Mouse (Mus musculus): ENCODE measurements around the gene Mfsd4b3.
"Not testable (repeated sequence)": the region's sequence is repeated elsewhere in the genome, so short reads cannot be mapped to it uniquely, and the experiment has no call there.

Gene Mfsd4b3

DNA sequence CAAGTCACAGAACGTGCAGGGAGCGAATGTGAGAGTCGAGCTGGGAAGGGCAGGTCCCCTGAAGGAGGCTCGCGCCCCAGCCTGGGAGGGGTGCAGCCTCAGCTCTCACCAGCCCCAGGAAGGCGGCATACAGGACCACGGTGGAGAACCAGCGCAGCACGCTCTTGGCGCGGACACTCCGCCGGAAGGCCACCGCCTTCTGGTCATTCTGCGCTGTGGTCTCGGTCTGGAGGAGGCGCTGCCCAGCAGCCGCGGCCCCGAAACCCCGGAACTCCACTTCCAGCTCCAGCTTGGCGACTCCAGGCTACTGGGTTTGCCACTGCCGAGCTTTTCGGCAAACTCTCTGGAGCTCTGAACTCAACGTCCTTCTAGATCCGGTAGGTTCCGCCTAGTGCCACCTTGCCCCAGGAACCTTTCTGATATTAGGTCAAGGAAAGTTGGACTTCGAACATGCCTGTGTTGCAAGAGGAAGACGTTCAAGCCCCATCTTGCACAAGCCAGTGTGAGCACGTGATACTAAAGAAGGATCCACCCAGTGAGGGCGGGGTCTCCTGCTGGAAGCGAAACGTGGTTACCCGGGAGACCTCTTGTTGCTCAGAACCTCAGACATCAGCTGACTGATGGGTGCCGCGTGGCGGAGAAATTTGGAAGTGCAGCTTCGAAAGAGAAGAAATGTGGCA, at the start of gene Mfsd4b3:
TSS of gene Mfsd4b3 (minus strand) at position 393 of the 680 bp plus-strand sequence.
- peak; percentile 96 for ATAC-seq (ENCODE audit: low TSS enrichment)

DNA sequence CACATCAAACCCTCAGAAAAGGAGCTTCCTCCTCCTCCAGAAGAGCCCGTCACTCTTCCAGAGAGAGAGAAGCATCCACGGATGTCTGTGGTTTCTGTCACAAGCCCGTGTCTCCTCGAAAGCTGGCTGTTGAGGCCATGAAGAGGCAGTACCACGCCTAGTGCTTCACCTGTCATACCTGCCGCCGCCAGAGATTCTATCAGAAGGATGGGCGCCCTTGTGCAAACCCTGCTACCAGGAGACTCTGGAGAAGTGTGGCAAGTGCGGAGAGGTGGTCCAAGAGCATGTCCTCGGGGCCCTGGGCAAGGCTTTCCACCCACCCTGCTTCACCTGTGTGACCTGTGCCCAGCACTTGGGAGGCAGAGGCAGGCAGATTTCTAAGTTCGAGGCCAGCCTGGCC, 49.6 kb upstream of the Mfsd4b3 start:
- ATAC-seq (ENCODE audit: low TSS enrichment), result no peak

DNA sequence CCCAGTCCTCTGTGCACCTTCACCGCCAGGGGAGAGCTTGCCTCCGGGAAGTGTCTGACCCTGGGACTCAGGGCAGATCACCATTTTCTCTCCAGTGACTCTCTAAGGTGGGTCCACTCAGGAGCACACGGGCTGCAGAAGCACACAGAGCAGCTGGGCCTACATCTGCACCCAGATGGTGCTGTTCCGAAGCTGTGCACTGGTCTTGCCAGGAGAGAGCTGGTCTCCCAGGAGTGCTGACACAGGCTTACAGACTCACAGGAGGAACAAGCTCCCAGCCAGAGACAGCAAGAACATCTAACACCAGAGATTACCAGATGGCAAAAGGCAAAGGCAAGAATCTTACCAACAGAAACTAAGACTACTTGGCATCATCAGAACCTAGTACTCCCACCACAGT, 48.9 kb upstream of the Mfsd4b3 start:
- ATAC-seq (ENCODE audit: low TSS enrichment), result peak; percentile 55; the same call in 1 of the 2 replicates

DNA sequence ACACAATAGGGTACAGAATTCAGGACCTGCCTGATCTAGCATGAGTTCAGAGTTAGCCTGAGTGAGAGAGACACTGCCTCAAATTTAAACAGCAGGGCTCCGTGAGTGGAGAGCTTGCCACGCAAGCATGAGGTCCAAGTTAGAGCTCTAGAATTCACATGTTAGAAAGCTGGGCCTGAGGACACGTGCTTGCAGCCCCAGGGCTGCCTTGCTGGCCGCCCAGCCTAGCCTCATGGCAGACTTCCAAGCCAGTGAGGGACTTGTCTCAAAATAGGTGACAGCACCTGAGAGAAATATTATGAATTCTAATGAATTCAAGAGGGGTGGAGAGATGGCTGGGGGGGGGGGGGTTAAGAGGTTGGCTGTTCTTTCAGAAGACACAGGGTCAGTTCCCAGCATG, 48.0 kb upstream of the Mfsd4b3 start:
- ATAC-seq (ENCODE audit: low TSS enrichment), result no peak

DNA sequence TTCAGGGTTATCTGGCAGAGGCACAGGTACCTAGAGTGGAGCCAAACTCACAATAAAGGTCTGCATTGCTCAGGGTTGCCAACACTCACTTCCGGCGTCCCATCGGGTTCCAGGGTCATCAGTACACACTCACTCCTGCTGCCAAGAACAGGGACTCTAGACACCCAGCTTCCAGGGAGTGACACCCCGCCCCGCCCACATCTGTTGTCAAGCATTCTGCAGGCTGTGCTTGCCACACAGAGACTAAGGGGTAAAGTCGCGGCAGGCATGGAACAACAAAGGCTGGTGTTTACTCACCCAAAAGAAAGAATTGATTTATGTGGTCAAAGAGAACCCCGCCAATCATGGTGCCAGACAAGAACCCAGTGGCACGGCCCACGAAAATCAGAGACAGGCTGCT, 47.0 kb upstream of the Mfsd4b3 start:
- no peak for ATAC-seq (ENCODE audit: low TSS enrichment)

DNA sequence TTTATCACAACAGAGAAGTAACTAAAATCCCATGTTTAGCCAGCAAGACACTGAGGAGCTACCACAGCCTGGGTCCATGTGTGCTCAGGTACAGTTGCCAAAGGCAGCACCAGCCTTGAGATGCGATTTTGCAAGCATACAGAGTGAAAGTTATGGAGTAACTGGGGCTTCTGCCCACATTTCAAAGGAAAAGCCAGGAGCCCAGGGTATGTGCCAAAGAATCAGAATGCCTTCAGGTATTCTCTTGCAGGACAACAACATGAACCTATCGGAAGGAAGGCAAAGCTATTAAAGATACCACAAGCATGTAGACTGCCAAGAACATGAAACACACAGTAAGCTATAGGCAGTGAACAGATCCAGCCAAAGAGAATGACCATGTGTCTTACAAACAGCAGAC, 40.8 kb upstream of the Mfsd4b3 start:
- ATAC-seq (ENCODE audit: low TSS enrichment), result no peak

DNA sequence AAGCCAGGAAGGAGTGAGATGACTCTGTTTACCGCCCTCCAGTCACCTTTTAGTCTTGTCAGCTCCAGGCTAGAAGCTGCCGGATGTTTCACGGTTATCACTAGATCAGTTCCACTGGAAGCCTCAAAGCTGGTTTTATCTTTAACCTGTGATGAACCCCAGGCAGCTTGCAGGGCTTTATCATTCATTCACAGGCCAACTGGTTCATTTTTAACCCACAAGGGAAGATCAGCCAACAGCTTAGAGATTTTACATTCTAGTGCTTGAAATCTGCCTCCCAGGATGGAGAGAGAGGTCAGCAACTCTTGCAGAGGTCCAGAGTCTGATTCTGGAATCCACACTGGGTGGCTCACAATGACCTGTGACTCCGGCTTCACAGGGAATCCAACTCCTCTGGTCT, 31.2 kb upstream of the Mfsd4b3 start:
- ATAC-seq (ENCODE audit: low TSS enrichment), result no peak

DNA sequence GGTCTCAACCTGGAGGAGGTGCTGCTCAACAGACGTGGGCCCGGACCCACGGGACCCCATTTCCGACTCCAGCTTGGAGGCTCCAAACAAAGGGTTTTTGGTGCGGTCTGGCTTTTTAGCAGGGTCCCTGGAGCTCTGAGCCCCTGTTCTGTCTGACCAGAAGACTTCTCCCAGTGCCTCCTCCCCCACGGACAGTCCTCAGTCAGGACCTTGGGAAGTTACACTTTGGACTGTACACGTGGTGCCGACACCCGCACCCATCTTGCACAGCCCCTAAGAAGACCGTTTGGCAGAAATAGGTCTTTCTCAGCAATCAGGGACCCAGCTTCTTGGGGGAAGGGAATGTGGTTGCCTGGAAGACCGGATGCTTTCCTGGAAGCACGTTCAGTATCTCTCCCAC, 26.5 kb upstream of the Mfsd4b3 start, which contains the start of gene Mfsd4b5:
TSS of gene Mfsd4b5 (minus strand) at position 181 of the 400 bp plus-strand sequence.
- no peak for ATAC-seq (ENCODE audit: low TSS enrichment)

DNA sequence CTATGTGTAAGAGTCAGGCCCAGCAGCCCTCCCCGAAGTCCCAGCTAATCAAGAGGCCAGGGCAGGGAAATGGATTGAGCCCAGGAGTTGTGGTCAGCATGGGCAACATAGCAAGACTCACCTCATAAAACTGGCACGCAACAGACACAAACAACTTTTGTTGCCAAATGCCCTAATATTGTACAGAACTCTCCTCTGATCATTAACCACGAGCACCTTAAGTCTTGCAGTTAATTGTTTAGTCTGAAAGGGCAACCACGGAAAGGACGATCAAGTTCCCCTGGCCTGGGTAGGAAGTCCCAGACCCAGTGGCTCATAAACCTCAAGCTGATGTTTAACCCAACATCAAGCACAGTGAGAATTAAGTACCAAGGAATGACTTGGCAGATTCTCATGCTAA, 22.7 kb upstream of the Mfsd4b3 start:
- no peak for ATAC-seq (ENCODE audit: low TSS enrichment)

DNA sequence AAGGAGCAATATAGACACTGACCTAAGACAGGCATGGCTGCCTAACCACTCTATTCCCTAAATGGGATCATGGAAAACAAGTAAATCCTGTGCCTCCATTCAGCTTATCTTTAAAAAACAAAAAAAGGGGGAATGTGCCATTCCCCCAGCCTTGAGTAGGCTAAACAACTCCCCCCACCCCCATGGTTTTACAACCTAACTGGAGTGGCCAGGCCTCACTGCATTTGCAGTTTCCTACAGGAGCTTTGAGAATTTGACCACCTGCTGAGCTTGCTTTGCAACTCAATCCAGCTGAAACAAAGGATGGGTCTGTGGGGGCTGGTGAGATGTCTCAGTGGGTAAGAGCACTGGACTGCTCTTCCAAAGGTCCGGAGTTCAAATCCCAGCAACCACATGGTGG, 18.3 kb upstream of the Mfsd4b3 start:
- no peak for ATAC-seq (ENCODE audit: low TSS enrichment)

DNA sequence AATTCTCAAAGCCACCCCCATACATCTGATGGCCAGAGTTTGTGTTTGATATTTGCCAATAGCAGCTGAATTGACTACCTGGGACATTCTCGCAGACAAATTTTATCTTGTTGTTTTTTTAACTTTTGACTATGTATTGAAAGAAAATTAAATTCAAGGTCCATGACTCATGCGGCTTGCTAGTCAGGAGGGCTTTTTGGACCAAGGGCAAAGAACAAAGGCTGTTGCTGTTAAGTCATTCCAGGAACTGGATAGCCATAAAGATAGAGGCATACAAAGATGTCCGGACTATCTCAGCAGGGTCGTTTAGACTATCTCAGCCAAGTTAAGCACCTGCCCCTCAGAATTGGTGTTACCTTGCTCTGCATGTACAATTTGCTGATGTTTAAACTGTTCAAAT, 17.4 kb upstream of the Mfsd4b3 start:
- ATAC-seq (ENCODE audit: low TSS enrichment), result no peak

DNA sequence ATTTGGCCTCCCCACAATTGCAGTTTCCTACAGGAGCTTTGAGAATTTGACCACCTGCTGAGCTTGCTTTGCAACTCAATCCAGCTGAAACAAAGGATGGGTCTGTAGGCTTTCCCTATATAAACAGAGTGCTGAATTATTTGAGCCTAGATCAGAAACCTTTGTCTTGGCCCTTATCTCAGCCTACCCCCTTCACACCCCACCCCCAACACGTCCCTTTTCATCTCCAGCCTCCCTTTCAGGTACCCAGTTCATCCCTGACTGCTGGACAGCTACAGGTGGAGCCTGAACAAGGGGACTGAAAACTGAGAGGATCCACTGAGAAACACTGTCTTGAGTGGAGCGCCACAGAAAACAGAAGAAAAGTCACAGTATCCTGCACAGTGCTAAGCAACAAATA, 15.8 kb upstream of the Mfsd4b3 start:
- ATAC-seq (ENCODE audit: low TSS enrichment), result no peak

DNA sequence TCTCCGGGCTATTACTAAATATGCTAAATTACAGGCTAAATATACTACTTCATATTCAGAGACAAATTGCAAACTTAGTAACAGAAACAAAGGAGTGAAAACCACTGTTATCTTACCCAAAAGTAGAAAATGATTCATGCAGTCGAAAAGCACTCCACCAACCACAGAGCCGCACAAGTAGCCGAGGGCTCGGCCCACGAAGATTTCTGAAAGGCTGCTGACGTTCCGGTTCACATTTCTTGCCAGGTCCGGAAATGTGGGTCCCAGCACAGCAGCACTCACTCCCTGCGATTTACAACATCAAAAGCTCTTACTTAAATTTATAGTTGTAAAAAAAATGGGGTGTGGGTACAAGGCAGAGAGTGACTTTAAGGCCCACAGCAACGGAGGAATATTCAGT, 15.0 kb upstream of the Mfsd4b3 start:
- peak; percentile 67; the same call in 1 of the 2 replicates for ATAC-seq (ENCODE audit: low TSS enrichment)

DNA sequence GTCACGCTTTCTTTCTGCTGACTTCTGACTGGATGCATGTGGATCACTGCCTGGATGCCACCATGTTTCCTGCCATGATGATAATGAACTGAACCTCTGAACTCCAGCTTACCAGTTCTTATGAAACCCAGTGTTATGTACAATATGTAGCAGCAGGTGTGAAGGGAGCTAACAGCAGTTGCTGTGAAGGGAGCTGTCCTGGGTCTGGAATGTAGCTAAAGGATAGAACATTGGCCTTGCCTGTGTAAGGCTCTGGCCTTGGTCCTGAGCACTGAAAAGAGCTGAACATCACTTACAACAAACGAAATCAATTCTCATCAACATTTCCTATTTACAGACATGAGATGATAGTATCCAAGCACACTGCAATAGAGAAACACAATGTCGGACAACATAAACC, 7.6 kb upstream of the Mfsd4b3 start:
- no peak for ATAC-seq (ENCODE audit: low TSS enrichment)

DNA sequence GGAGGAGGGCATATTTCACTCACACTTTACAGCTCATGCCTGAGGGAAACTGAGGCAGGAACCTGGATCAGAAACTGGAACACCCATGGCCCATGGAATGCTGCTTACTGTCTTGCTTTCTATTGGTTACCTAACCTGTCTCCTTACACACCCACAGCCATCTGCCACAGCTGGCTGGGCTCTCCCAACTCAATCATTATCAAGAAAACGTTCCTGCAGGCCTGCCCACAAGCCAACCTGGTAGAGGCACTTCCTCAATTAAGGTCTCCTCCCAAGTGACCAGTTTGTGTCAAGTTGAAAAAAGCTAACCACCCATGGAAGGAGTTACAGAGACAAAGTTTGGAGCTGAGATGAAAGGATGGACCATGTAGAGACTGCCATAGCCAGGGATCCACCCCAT, 2.0 kb upstream of the Mfsd4b3 start:
- ATAC-seq (ENCODE audit: low TSS enrichment), result no peak

DNA sequence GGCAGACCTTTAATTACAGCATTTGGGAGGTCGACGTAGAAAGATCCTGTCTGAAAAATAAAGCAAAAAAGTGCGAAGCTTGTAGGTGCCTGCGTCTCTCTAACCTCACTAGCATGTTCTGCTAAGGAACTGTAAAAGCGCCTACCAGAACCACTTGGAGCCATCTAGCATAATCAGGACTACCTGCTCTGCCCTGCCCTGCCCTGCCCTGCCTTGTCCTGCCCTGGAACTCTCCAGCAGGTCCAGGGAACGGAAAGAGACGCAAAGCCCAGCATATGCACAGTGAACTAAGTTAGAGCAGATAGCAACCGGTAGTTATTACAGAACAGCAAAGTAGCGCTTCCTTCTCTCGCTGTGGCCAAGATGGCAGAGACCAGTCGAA, 479 bp upstream of the Mfsd4b3 start:
- ATAC-seq (ENCODE audit: low TSS enrichment), result 0 out of 2 replicates have a peak, but pooled peaks have one; percentile 5

DNA sequence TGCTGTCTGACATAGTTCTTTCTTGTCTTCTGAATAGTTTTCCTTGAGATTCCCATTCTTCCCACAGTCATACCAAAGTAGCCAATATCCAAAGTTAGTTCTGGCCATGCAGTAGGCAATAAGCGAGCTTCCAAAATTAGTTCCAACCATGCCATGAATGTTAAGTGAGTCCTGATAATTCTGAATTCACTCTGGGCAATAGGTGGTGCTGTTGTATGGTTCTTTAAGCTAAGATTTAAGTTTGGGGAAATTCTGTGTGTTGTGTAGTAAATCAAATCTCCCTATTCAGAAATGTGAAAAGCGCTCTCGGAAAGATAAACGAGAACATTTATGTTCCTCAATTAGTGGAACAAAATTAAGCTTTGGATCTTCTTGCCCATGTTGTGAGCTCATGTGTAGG, 1.7 kb downstream of the Mfsd4b3 start:
- ATAC-seq (ENCODE audit: low TSS enrichment), result peak; percentile 73

DNA sequence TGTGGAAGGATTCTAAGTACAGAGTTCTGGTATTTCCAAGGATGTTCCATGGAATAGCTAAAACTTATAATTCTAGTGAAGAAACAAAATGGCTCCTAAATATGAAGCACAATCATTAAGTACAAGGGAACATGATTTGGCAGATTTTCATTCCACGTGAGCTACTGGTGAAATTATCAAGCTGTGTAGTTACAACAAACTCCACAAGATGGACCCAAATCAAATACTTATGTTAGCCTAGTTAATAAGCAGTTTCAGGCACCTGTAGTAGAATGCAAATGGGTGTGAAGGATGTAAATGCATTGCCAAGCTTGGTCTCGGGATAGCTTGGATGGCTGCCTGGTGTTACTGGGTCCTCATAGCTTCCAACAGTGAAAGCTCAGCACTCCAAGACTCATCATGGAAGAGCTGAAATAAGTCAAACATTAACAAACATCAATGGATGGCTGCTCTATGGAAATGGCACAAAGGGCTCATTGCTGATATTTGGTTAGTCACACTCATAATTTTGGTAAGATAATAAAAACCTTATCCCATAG, 3.5 kb downstream of the Mfsd4b3 start:
- ATAC-seq (ENCODE audit: low TSS enrichment), result no peak

DNA sequence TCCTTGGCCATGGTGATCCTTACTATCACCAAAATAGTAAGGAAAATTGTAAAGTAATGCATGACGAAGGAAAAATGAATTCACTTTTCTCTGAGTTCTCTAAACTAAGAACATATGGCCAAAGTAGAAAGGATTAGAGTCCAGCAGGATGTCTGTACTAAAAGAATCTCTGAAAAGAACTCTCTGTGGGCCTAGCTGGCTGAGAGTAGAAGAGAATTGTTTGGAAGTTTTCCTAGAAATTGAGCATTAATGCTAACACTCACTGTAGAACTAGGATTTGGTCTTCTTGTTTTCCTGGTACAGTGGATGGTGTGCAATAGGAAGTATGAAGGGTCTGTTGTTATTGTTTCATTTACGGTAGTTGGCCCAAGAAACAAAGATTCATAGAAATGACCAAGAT, 4.8 kb downstream of the Mfsd4b3 start:
- ATAC-seq (ENCODE audit: low TSS enrichment), result no peak

DNA sequence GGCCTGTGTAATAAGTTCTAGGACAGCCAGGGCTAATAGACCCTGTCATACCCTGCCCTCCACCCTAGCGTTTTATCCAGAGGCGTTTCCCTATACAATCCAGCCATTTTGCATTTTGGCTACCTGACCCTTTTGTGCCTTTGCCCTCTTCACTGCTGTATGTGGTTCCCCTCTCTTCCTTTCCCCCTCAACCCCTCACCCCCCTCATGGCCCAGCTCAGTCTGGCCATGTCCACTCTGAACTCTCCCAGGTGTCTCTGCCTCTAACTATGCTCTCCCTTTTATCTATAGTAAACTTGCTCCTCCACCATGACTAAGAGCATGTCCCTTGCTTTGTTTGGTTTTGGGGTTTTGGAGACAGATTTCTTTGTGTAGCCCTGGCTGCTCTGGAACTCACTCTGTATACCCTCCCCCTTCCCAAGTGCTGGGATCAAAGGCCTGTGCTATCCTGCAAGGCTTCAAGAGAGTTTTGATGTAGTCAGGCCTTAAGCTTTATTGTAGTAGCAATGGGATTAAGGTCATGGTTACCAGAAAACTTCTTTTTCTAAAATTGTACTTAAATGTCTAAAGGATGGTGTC, 10.5 kb downstream of the Mfsd4b3 start:
- ATAC-seq (ENCODE audit: low TSS enrichment), result no peak

DNA sequence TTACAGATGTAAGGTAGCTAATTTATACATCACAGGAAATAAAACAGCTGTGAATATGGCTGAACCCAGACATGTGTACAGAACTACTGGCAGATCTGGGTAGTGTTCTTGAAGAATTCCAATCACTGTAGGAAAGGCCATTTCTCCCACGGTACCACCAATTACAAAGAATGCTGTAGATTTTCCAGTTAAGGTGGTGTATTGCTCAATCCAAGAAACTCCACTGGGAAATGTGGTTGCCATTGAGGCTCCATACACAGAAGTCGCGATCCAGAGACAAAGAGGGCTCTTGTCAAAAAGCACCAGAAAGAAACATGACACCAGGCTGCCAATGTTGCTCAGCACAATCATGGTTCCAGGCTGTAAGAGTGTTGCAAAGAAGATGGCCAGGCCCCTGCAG, 12.8 kb downstream of the Mfsd4b3 start:
- not testable (repeated sequence) for ATAC-seq (ENCODE audit: low TSS enrichment)

DNA sequence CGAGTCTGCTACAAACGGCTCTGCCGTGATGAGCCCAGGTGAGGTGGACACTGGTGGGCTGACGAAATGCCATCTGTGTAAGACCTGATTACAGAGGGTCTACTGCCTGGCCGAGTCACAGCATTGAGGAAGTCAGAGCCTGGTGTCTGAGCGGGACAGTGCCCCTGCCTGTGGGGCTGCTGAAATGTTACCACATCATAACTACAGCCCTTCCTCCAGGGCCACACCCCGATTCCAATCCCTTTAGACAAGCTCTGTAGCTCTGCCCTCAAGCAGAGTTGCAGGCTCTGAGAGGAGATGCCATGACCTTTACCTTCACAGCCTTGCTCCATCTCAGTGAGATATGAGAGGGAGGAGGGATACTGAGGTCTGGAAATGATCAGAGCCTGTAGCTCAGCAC, 23.4 kb downstream of the Mfsd4b3 start:
- ATAC-seq (ENCODE audit: low TSS enrichment), result no peak

DNA sequence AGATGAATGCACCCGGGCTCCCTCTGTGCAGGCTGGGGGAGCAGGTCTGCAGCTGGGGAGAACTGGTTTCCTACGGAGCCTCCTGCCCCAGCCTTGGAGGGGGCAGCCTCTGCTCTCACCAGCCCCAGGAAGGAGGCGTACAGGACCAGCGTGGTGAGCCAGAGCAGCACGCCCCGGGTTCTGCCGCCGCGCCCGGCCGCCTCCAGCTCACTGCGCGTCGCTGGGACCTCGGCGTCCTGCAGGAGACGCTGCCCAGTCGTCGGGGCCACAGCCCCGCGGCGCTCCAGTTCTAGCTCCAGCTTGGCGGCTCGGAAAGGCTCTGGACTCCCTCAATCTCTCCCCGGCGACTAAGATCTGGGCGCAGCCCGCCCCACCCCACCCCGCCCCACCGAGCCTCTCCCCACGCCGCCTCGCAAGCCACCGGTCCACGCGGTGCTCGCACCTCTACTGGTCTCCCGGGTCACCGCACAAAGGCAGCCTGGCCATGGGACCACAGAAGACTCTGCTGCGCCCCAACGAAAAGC, 33.3 kb downstream of the Mfsd4b3 start, which contains the start of gene Mfsd4b2:
TSS of gene Mfsd4b2 (minus strand) at position 308 of the 524 bp plus-strand sequence.
- peak; percentile 65 for ATAC-seq (ENCODE audit: low TSS enrichment)

Data from frontal cortex, adult (tissue).